Mouse (Mus musculus) adrenal gland, adult 18-20 months (tissue): ENCODE data around the gene Sbk3. TPM values are rescaled to one million over a fixed set of nuclear protein-coding genes. Genes with fewer than 3 reads are reported as not detected.
A peak's percentile ranks its signal among the peaks of the same experiment; 100 is the strongest.
"Not testable (repeated sequence)": the region's sequence is repeated elsewhere in the genome, so short reads cannot be mapped to it uniquely, and the experiment has no call there.

Experiments used
- DNase-seq, 2 experiments: peaks; one replicate each; pipeline ENCODE4 v3.0.0; 2021 to 2022; ENCODE audit warnings: low spot score in 2 of 2
- long read RNA-seq, 2 experiments: library from polyadenylated mRNA; stranded (forward); transcript quantifications; one replicate each; pipeline ENCODE4 v2.0.0; 2021
- total RNA-seq, 2 experiments: library from RNA; stranded (reverse); gene quantifications; 1 replicate in 1 of 2; 2 replicates in 1 of 2; pipeline ENCODE4 v1.2.3; 2021

The Sbk3 gene
- total RNA-seq, result under 1 TPM; 0.13 to 0.22 TPM
- long read RNA-seq, experiment 1, result 0 reads
- long read RNA-seq, experiment 2, result 0 reads

GRCm38 (mm10) chr7:4971068-4971467, at the start of gene Sbk3:
TSS of gene Sbk3 (minus strand) at chr7:4971168.
- DNase-seq, result no peak

- no peak for DNase-seq
Measured at GRCm38 (mm10) chr7:5020685-5021084, 49.7 kb upstream of the Sbk3 start.

- peak; percentile 96 to 97 for DNase-seq
Measured at GRCm38 (mm10) chr7:5020000-5020681, 49.2 kb upstream of the Sbk3 start, which contains the start of the genes Zfp865 and Ccdc106. TSS of gene Zfp865 (plus strand) at chr7:5020376. TSS of gene Ccdc106 (plus strand) at chr7:5020553.

- not testable (repeated sequence) for DNase-seq
Measured at GRCm38 (mm10) chr7:5019576-5019975, 48.6 kb upstream of the Sbk3 start.

GRCm38 (mm10) chr7:5017931-5018330, 47.0 kb upstream of the Sbk3 start:
- no peak for DNase-seq

GRCm38 (mm10) chr7:5017352-5017751, 46.4 kb upstream of the Sbk3 start:
- DNase-seq, result peak in 1 of 2 experiments; percentile 41

GRCm38 (mm10) chr7:5016920-5017319, 46.0 kb upstream of the Sbk3 start:
- no peak for DNase-seq

- DNase-seq, result no peak
Measured at GRCm38 (mm10) chr7:5016057-5016456, 45.1 kb upstream of the Sbk3 start.

- peak; percentile 89 to 91 for DNase-seq
Measured at GRCm38 (mm10) chr7:5015118-5016001, 44.4 kb upstream of the Sbk3 start, which contains the start of gene Gm44973. TSS of gene Gm44973 (plus strand) at chr7:5015496.

- DNase-seq, result peak; percentile 96
Measured at GRCm38 (mm10) chr7:5014251-5015117, 43.5 kb upstream of the Sbk3 start, which contains the start of the genes Zfp524 and Fiz1. TSS of gene Zfp524 (plus strand) at chr7:5014415. TSS of gene Fiz1 (minus strand) at chr7:5014697.

GRCm38 (mm10) chr7:5012681-5013513, 41.9 kb upstream of the Sbk3 start:
- DNase-seq, result no peak

- DNase-seq, result no peak
Measured at GRCm38 (mm10) chr7:5008229-5008628, 37.3 kb upstream of the Sbk3 start.

- DNase-seq, result not testable (repeated sequence)
Measured at GRCm38 (mm10) chr7:5002876-5003275, 31.9 kb upstream of the Sbk3 start.

GRCm38 (mm10) chr7:4999876-5000275, 28.9 kb upstream of the Sbk3 start:
- no peak for DNase-seq

GRCm38 (mm10) chr7:4996934-4997333, 26.0 kb upstream of the Sbk3 start:
- DNase-seq, result no peak

- peak; percentile 86 to 90 for DNase-seq
Measured at GRCm38 (mm10) chr7:4996003-4996895, 25.3 kb upstream of the Sbk3 start, which contains the start of gene Zfp579. TSS of gene Zfp579 (minus strand) at chr7:4996158.

- DNase-seq, result no peak
Measured at GRCm38 (mm10) chr7:4995268-4996002, 24.5 kb upstream of the Sbk3 start.
